Mouse (Mus musculus) inflammation-experienced regulatory T-cells, adult 6 months (primary cell): Measurements from ENCODE around the gene Tmem131l. TPM values are rescaled to one million over a fixed set of nuclear protein-coding genes. Genes with fewer than 3 reads are reported as not detected.

Source experiments
- ATAC-seq: one replicate; pipeline ENCODE4 v1.8.0; 2017
- polyA plus RNA-seq, 3 experiments: library from polyadenylated mRNA; unstranded; fragments of 100-300 nt; shearing (Covaris generic); gene quantifications; one replicate each; pipeline ENCODE4 v1.2.1; 2017

Gene Tmem131l
- polyA plus RNA-seq, 3 experiments from 2014 or later: 34.7 to 39.7 (median 36.1) TPM

DNA sequence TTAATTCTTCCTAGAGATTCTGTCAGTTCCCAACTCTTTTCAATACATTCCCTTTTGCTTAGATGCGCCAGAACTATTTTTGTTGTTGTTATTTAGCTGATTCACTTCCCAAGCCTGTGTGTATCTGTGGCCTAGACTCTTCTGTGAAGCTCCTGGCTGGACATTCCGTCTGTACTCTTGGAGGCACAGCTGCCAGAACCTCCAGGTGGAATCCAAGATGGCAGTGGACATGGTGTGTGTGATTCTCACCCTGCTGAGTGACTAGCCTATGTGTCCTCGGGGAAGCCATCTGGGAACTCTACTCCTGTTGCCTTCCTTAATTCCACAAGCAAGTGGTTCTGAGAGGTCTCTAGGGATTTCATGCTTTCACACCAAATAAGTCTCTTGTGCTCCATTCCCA lies 63.8 kb downstream of the Tmem131l start:
- ATAC-seq: no peak

- no peak for ATAC-seq
These were observed 66.6 kb downstream of the Tmem131l start for GRCm38 (mm10) chr3:83973339-83973738.

GRCm38 (mm10) chr3:83970629-83971028 lies 69.3 kb downstream of the Tmem131l start:
- no peak for ATAC-seq

DNA sequence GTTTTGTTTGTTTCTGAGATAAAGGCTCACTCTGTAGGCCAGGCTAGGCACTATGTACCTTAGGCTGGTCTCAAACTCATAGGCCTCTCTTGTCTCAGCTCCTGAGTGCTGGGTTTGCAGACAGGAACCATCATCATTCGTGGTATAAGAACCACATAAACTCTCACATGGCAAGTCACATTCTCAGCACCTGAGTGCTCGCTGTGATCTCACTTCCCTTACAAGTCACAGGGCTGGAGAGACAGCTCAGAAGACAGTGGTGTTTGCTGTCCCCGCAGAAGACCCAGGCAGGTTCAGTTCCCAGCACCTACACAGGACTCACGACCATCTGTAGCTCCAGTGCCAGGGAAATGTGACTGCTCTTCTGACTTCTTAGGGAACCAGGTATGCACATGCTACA lies 70.9 kb downstream of the Tmem131l start:
- ATAC-seq: no peak

GRCm38 (mm10) chr3:83967791-83968190 lies 72.2 kb downstream of the Tmem131l start:
- no peak for ATAC-seq

DNA sequence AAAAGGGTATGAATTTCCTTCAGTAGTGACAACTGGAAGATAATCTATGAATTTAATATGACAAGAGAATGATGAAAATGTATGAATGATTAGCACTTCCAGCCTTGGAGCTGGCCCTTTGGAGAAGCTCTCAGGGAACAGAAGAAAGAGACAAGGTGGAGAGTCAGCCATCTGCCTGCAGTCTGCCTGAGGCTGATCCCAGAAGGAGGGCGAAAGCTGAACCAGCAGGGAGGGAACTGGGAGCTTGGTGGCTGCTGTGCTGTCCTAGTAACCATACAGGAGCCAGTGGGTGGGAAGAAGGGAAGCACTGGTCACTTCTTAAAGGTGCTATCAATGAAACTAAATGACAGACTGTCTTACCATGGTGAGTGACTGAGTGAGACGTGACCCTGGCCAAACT lies 74.6 kb downstream of the Tmem131l start:
- no peak for ATAC-seq

GRCm38 (mm10) chr3:83963705-83964104 lies 76.3 kb downstream of the Tmem131l start:
- ATAC-seq: no peak

GRCm38 (mm10) chr3:83962571-83962970 lies 77.4 kb downstream of the Tmem131l start:
- ATAC-seq: no peak

GRCm38 (mm10) chr3:83962076-83962475 lies 77.9 kb downstream of the Tmem131l start:
- ATAC-seq: no peak

DNA sequence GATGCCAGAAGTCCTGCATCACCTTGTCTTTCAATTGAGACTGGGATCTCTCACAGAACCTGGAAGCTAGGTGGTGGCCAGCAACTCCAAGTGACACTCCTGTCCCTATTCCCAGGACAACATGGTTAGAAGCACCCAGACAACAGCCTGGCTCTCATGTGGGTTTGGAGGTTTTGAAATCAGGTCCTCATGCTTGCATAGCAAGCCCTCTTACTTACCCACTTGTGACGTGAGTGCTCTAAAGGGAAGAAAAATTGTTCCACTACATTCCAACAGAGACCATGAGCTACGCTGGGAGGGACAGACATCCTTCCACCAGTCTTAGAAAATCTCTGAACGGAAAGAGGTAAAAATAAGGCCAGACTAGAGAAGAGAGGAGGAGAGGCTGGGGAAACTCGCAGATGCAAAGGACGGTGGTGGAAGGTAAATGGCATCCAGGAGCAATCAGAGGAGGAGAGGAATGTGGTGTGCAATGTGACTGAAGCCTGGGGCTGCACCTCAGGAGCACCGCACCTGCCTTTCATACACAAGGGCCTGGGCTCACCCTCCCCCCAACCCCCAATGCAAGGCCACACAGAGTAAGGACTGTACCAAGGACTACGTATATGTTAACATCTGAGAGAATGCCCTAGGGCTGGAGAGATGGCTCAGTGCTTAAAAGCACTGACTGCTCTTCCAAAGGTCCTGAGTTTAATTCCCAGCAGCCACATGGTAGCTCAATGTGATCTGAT lies 80.9 kb downstream of the Tmem131l start:
- ATAC-seq: no peak

DNA sequence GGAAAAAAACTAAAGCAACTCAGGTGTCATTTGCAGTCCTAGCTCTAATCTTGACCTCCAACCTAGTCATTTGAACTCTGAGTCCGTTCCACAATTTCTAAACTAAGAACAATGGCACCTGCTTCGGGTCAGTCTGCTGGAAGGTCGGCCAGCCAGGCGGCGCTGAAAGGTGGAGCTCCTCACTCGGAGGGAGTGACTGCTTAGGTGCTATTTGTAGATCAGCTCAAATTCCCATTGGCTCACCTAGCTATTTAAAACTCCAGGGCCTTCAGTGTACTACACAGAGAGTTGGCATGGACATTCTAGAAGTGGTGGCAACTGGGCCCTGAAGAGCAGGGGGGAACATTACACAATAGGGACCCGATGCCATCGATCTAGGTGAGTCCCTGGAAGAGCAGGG lies 86.1 kb downstream of the Tmem131l start:
- no peak for ATAC-seq

GRCm38 (mm10) chr3:83948801-83949200 lies 91.2 kb downstream of the Tmem131l start:
- ATAC-seq: no peak

DNA sequence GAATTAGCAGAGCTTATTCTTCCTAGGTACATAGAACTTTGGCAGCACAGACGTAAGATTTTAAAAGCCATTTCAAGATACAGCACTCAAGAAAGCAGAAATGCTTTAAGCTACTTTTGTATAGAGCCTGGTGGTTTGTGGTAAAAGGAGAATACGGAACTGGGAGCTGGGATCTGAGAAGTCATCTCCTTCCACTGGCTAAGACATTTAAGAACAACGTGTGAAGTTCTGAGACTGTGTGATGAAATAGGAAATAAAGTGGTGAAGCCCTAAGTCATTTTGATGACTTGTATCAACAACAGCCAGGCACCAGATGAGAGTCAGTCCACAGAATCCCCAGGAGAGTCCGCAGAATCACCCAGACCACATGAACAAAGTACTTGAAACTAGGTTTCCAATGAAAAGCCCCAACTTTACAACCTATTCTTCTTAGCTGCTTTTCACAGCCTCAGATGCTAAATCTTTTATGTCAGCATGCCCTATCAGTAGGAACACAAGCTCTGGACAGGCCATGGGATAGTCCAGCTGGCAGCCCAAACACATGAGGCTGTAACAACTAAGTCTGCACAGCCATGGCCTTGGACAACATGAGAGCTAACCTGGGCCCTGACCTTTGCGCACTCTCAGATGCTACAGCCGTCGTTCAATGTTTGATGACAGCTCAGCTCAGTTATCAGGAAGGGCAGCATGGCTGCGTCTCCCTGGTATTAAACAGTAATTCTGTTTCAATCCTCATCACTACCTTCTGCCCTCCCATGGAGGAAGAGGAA lies 92.3 kb downstream of the Tmem131l start:
- no peak for ATAC-seq

DNA sequence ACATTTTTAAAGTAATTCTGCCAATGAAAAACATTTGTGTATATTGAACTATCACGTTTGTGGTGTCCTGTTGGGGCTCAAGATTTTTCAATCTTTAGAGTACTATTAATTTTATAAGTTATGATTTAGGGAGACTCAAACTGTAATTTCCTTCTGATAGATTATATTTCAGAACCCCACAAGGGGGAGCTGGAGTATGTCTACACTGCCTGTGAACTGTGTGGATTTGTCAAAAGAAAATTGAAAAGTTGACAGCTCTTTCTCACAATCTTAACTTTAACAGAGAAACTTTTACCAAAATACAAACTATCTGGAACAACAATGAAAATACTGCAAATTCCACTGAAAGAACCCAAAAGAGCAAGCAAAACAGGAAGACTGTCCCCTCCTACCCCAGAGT lies 93.1 kb downstream of the Tmem131l start:
- ATAC-seq: peak; percentile 52

DNA sequence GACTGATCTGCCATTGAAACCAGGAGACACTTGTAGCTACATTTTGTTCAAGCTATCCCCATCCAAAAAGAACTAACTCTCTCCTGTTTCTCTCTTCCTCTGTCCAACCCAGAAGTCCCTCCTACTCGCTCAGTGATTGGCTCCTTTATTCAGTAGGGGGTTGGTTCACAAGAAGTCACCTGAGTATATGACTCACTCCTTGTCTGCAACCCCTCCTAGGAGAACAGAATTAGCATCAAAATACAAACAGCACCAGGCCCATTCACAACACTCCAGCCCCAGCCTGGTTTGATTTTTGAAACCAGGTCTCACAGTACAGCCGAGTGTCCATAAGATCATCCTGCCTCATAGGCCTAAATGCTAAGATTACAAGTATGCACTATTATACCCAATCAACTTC lies 96.3 kb downstream of the Tmem131l start:
- ATAC-seq: no peak

GRCm38 (mm10) chr3:83943212-83943611 lies 96.8 kb downstream of the Tmem131l start:
- no peak for ATAC-seq

- no peak for ATAC-seq
These were observed 98.1 kb downstream of the Tmem131l start for GRCm38 (mm10) chr3:83941921-83942320.

DNA sequence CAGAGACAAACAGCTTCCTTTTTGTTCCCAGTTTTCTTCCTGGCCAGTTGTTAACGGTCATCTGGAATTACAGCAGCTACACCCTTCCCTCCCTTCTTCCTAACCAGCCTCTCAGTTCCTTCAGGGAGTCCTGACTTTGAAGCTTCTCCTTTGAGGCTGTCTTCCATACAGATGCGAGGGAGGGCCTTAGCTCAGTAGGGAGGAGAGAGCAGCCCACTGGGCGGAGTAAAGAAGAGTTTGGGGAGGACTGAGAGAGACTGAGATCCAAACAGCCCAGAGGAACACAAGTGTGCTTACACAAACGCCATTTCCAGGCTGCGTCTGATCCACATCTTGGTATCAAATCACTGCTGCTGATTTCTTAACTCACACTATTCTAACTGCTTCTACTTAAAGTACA lies 101.1 kb downstream of the Tmem131l start:
- ATAC-seq: no peak

GRCm38 (mm10) chr3:83934514-83934913 lies 105.5 kb downstream of the Tmem131l start:
- no peak for ATAC-seq

- no peak for ATAC-seq
These were observed 124.0 kb downstream of the Tmem131l start for GRCm38 (mm10) chr3:83915768-83916496.

- no peak for ATAC-seq
These were observed 124.9 kb downstream of the Tmem131l start for GRCm38 (mm10) chr3:83915102-83915501.

DNA sequence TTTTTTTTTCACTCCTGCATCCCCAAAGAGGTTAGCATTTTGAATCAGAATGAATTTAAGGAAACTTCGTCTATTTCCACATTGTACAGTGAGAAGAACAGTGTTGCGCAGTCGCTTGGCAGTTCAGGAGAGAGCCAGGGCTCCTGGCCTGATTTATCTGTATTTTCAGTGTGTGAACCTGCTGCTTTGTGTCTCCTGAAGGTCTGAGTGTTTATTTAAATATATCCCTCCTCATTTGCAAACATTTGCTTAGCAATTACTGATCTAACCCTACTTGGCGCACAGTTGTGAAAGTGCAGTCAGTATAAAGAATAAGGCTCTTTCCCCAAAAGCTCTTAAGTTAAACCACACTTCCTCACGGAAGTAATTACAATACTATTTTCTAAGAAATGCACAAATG lies 129.3 kb downstream of the Tmem131l start:
- ATAC-seq: no peak

DNA sequence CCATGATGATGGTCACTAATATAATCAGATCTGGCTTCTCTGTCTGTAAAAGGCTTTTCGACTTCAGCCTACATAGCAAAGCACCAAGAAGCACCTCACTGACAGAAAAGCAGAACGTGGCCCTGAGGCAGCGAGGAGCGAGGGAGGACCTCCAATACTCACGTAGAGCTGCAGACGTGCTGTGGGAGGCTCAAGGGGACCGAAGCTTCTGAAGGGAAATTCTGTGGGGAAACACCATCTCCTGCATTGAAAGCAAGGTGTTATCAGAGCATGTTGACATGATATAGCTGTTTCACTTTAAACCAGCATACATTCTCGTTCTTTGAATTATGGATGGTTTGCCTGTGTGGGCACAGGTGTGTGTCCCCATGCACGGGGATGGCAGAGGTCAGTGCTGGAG lies 133.8 kb downstream of the Tmem131l start:
- ATAC-seq: peak; percentile 60

GRCm38 (mm10) chr3:83905161-83905560 lies 134.8 kb downstream of the Tmem131l start:
- ATAC-seq: no peak
